Mouse (Mus musculus): ENCODE data around the gene Pik3ca.

Gene Pik3ca

GRCm38 (mm10) chr3:32397461-32398174, at the start of gene Pik3ca:
TSS of gene Pik3ca (plus strand) at chr3:32397671.
- DNase-seq (ENCODE audit: low spot score) = peak; percentile 38

- peak; percentile 77 for DNase-seq (ENCODE audit: low spot score)
Measured at GRCm38 (mm10) chr3:32347881-32348280, 49.6 kb upstream of the Pik3ca start.

- no peak for DNase-seq (ENCODE audit: low spot score)
Measured at GRCm38 (mm10) chr3:32361221-32361620, 36.2 kb upstream of the Pik3ca start.

GRCm38 (mm10) chr3:32364195-32364594, 33.3 kb upstream of the Pik3ca start:
- DNase-seq (ENCODE audit: low spot score) = no peak

GRCm38 (mm10) chr3:32364841-32365545, 32.5 kb upstream of the Pik3ca start:
- DNase-seq (ENCODE audit: low spot score) = peak; percentile 13

GRCm38 (mm10) chr3:32365546-32366245, 31.8 kb upstream of the Pik3ca start, which contains the start of gene Zmat3:
TSS of gene Zmat3 (minus strand) at chr3:32366014.
- peak; percentile 79 for DNase-seq (ENCODE audit: low spot score)

- DNase-seq (ENCODE audit: low spot score) = peak; percentile 28
Measured at GRCm38 (mm10) chr3:32366246-32366734, 31.2 kb upstream of the Pik3ca start.

GRCm38 (mm10) chr3:32367516-32367915, 30.0 kb upstream of the Pik3ca start:
- no peak for DNase-seq (ENCODE audit: low spot score)

- no peak for DNase-seq (ENCODE audit: low spot score)
Measured at GRCm38 (mm10) chr3:32371957-32372356, 25.5 kb upstream of the Pik3ca start.

GRCm38 (mm10) chr3:32372470-32372869, 25.0 kb upstream of the Pik3ca start:
- no peak for DNase-seq (ENCODE audit: low spot score)

GRCm38 (mm10) chr3:32373236-32373635, 24.2 kb upstream of the Pik3ca start:
- no peak for DNase-seq (ENCODE audit: low spot score)

GRCm38 (mm10) chr3:32379891-32380290, 17.6 kb upstream of the Pik3ca start:
- DNase-seq (ENCODE audit: low spot score) = no peak

GRCm38 (mm10) chr3:32381556-32381955, 15.9 kb upstream of the Pik3ca start:
- DNase-seq (ENCODE audit: low spot score) = no peak

- DNase-seq (ENCODE audit: low spot score) = no peak
Measured at GRCm38 (mm10) chr3:32392841-32393240, 4.6 kb upstream of the Pik3ca start.

GRCm38 (mm10) chr3:32393986-32394385, 3.5 kb upstream of the Pik3ca start:
- DNase-seq (ENCODE audit: low spot score) = no peak

GRCm38 (mm10) chr3:32395771-32396551, 1.5 kb upstream of the Pik3ca start:
- peak; percentile 23 for DNase-seq (ENCODE audit: low spot score)

- DNase-seq (ENCODE audit: low spot score) = peak; percentile 97
Measured at GRCm38 (mm10) chr3:32396794-32397460, 544 bp upstream of the Pik3ca start.

GRCm38 (mm10) chr3:32398175-32398538, 686 bp downstream of the Pik3ca start:
- no peak for DNase-seq (ENCODE audit: low spot score)

GRCm38 (mm10) chr3:32398623-32399022, 1.2 kb downstream of the Pik3ca start:
- no peak for DNase-seq (ENCODE audit: low spot score)

- DNase-seq (ENCODE audit: low spot score) = no peak
Measured at GRCm38 (mm10) chr3:32399381-32399780, 1.9 kb downstream of the Pik3ca start.

- no peak for DNase-seq (ENCODE audit: low spot score)
Measured at GRCm38 (mm10) chr3:32399931-32400330, 2.5 kb downstream of the Pik3ca start.
